Mouse (Mus musculus) kidney, adult 2 months (tissue): Measurements from ENCODE around the gene Gm17490. TPM values are rescaled to one million over a fixed set of nuclear protein-coding genes. Genes with fewer than 3 reads are reported as not detected.
A peak's percentile ranks its signal among the peaks of the same experiment; 100 is the strongest.

ENCODE experiments used
- DNase-seq: peaks from one replicate; pipeline ENCODE4 v3.0.0; 2021
- H3K27ac ChIP-seq: fragments of 200-500 bp; 2 replicates; pipeline ENCODE4 v1.5.1; 2012; ENCODE audit warnings: low read depth, low read length, control low read depth, inconsistent platforms; ENCODE audit not compliant: insufficient read depth
- H3K27me3 ChIP-seq: fragments of 200-500 bp; replicated peaks from 2 replicates; pipeline ENCODE4 v1.6.1; 2012; ENCODE audit warnings: mild to moderate bottlenecking, moderate library complexity, low read length, inconsistent platforms; ENCODE audit not compliant: control insufficient read depth, insufficient read depth
- H3K36me3 ChIP-seq: fragments of 200-500 bp; 2 replicates; pipeline ENCODE4 v1.6.1; 2012; ENCODE audit warnings: mild to moderate bottlenecking, moderate library complexity, low read length, inconsistent platforms; ENCODE audit not compliant: control insufficient read depth, insufficient read depth
- H3K4me1 ChIP-seq: fragments of 200-500 bp; 2 replicates; pipeline ENCODE4 v1.6.1; 2011; ENCODE audit warnings: low read length; ENCODE audit not compliant: control insufficient read depth, insufficient read depth
- H3K4me3 ChIP-seq: fragments of 200-500 bp; 2 replicates; pipeline ENCODE4 v1.5.1; 2011; ENCODE audit warnings: mild to moderate bottlenecking, low read depth, low read length, control low read depth; ENCODE audit not compliant: insufficient read depth
- CTCF ChIP-seq: fragments of 200-500 bp; conservative IDR thresholded peaks from 2 replicates; pipeline ENCODE4 v1.5.1; 2011; ENCODE audit warnings: low read depth, mild to moderate bottlenecking, control low read depth, low read length, moderate library complexity, mixed read lengths; ENCODE audit not compliant: insufficient read depth, insufficient read length
- POLR2A ChIP-seq: fragments of 200-500 bp; IDR thresholded peaks from one replicate; pipeline ENCODE4 v1.6.1; 2011; ENCODE audit warnings: low read depth, low read length, control low read depth
- WGBS: fragments of 180-500 bp; shearing (Covaris S2); methylation state at CpG from one replicate; pipeline ENCODE4 v1.1.7; 2018; 5-methylcytosine and 5-hydroxymethylcytosine counted together
- polyA plus RNA-seq: library from polyadenylated mRNA; depleted of rRNA; stranded (reverse); fragments of >200 nt; gene quantifications from 2 replicates; pipeline ENCODE4 v1.2.3, GENCODE M21; 2012

Gene Gm17490
- polyA plus RNA-seq, 1 experiment = not detected

DNA sequence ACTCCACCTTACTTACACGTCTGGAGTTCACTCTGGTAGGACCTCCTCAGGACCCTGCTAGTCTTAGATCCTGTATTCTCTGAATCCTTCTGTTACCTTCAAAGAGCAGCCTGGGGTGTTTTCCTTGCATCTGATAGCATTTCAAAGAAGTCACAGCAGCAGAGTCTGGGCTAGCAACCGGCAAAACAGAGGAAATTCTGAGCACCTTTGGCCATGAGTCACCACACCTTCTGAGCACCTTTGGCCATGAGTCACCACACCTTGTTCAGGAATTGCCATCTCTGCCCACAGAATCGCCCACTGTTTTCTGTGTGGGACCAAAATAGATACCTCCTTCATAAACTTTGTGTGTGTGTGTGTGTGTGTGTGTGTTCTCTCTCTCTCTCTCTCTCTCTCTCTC lies 25.4 kb upstream of the Gm17490 start:
- 55% methylated on average over 3 of the region's 3 CpGs for WGBS
- no peaks in the 10 kb centered on the region for H3K27me3 ChIP-seq
- H3K4me1 ChIP-seq = no peaks in the 10 kb centered on the region
- H3K4me3 ChIP-seq = no peak overlapping the region
- TF ChIP-seq CTCF = no peak
- no peak for TF ChIP-seq POLR2A
- no peaks in the 10 kb centered on the region for H3K36me3 ChIP-seq
- no peak for DNase-seq
- H3K27ac ChIP-seq = no peak overlapping the region

DNA sequence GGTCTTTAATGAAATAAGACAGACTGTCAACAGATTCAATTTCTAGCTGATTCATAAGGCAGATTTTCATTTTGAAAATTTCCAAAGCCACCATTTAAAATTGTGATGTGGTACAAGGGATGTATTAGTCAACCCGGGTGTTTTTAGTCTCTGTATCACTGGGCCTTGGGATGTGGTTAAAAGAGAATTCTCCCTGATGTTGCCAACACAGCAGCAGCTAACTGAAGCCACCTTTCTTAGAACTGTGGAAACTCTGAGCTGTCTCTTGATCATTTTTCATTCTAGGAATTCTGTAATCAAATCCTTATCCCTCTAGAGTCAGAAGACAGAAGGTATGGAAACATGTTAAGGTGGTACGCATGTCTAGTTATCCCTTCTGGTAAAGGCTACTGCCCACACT lies 19.2 kb upstream of the Gm17490 start:
- 91% methylated on average over 2 of the region's 2 CpGs for WGBS
- no peaks in the 10 kb centered on the region for H3K4me1 ChIP-seq
- no peak for TF ChIP-seq POLR2A
- TF ChIP-seq CTCF = no peak
- no peak for DNase-seq
- no peaks in the 10 kb centered on the region; the same call in 1 of the 2 replicates for H3K27me3 ChIP-seq
- H3K27ac ChIP-seq = no peak overlapping the region
- no peak overlapping the region for H3K4me3 ChIP-seq
- no peaks in the 10 kb centered on the region for H3K36me3 ChIP-seq

- TF ChIP-seq POLR2A (no peak), CTCF (no peak)
- H3K36me3 ChIP-seq = no peaks in the 10 kb centered on the region
- 86% methylated on average over 1 of the region's 1 CpGs for WGBS
- no peak overlapping the region for H3K4me3 ChIP-seq
- no peak overlapping the region for H3K27ac ChIP-seq
- H3K27me3 ChIP-seq = no peaks in the 10 kb centered on the region; the same call in 1 of the 2 replicates
- H3K4me1 ChIP-seq = no peaks in the 10 kb centered on the region
- DNase-seq = no peak
These were observed 18.0 kb upstream of the Gm17490 start for GRCm38 (mm10) chr2:11644057-11644456.

- 90% methylated on average over 3 of the region's 3 CpGs for WGBS
- no peaks in the 10 kb centered on the region for H3K4me1 ChIP-seq
- TF ChIP-seq CTCF (no peak), POLR2A (no peak)
These were observed 16.4 kb upstream of the Gm17490 start, which contains the start of gene Il2ra for GRCm38 (mm10) chr2:11642451-11642941. TSS of gene Il2ra (plus strand) at chr2:11642807.

GRCm38 (mm10) chr2:11637115-11637514 lies 11.1 kb upstream of the Gm17490 start:
- Histone ChIP-seq H3K27me3 (no peaks in the 10 kb centered on the region), H3K27ac (no peak overlapping the region), H3K4me1 (no peaks in the 10 kb centered on the region), H3K4me3 (no peak overlapping the region), H3K36me3 (no peaks in the 10 kb centered on the region)
- peak; percentile 15 for DNase-seq
- no peak for TF ChIP-seq POLR2A
- TF ChIP-seq CTCF = no peak
- 54% methylated on average over 1 of the region's 1 CpGs for WGBS

More at GRCm38 (mm10) chr2:11642451-11642941, 16.4 kb upstream of the Gm17490 start, which contains the start of gene Il2ra:
- no peaks in the 10 kb centered on the region; the same call in 1 of the 2 replicates for H3K27me3 ChIP-seq
- H3K27ac ChIP-seq = no peak within 1 kb of the TSS
- no peaks in the 10 kb centered on the region for H3K36me3 ChIP-seq
- DNase-seq = no peak
- H3K4me3 ChIP-seq = no peak within 1 kb of the TSS

- Histone ChIP-seq H3K27me3 (no peaks in the 10 kb centered on the region), H3K4me3 (no peak overlapping the region), H3K27ac (no peak overlapping the region), H3K4me1 (no peaks in the 10 kb centered on the region), H3K36me3 (no peaks in the 10 kb centered on the region)
- DNase-seq = no peak
- 64% methylated on average over 3 of the region's 3 CpGs for WGBS
- no peak for TF ChIP-seq POLR2A
These were observed 10.0 kb upstream of the Gm17490 start for GRCm38 (mm10) chr2:11636138-11636480.

DNA sequence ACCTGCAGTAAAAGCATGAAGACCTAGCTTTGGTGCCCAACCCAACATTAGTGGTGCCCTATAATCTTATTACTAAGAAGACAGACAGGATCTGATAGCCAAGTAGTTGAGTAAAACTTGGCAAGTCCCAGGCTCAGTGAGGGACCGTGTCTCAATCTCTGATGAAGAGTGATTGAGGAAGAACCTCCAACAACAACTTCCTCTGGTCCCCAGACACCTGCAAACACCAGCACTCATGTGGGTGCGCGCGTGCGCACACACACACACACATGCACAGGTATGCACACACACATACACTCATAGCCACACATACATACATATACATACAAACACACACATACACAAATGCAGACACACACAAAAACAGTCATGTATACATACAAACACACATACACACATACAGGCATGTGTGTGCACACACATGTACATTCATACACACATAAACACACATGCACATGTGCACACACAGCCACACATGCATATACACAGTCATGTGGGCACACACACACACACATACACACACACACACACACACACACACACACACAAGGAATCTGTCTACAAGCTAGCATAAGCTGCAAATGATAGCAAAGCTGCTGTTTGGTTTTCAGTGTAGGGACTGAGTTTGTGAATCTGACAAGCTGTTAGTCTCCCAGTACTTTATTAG lies 9.5 kb upstream of the Gm17490 start:
- no peak for DNase-seq
- H3K4me3 ChIP-seq = no peak overlapping the region
- H3K4me1 ChIP-seq = no peaks in the 10 kb centered on the region
- H3K27ac ChIP-seq = no peak overlapping the region
- TF ChIP-seq POLR2A = no peak
- no peak for TF ChIP-seq CTCF
- WGBS = 94% methylated on average over 5 of the region's 5 CpGs
- H3K27me3 ChIP-seq = no peaks in the 10 kb centered on the region
- H3K36me3 ChIP-seq = no peaks in the 10 kb centered on the region
